Mouse (Mus musculus) heart, postnatal 25 days (tissue): ENCODE data around the gene Adgrv1. TPM values are rescaled to one million over a fixed set of nuclear protein-coding genes. Genes with fewer than 3 reads are reported as not detected.
"Not testable (repeated sequence)": the region's sequence is repeated elsewhere in the genome, so short reads cannot be mapped to it uniquely, and the experiment has no call there.

ENCODE experiments used
- DNase-seq: peaks from one replicate; pipeline ENCODE4 v3.0.0; 2022; ENCODE audit warnings: low spot score
- intact Hi-C: fragments of 180-260 bp; cut with DNase I; formaldehyde crosslinking; loops from one replicate; pipeline ENCODE4 v1.15.1; 2025
- total RNA-seq, 2 experiments: library from RNA; stranded (reverse); gene quantifications; 2 replicates each; pipeline ENCODE4 v1.2.3; 2021

The Adgrv1 gene
- total RNA-seq, 2 experiments from 2014 or later, result 0.13 to 0.17 TPM

DNA sequence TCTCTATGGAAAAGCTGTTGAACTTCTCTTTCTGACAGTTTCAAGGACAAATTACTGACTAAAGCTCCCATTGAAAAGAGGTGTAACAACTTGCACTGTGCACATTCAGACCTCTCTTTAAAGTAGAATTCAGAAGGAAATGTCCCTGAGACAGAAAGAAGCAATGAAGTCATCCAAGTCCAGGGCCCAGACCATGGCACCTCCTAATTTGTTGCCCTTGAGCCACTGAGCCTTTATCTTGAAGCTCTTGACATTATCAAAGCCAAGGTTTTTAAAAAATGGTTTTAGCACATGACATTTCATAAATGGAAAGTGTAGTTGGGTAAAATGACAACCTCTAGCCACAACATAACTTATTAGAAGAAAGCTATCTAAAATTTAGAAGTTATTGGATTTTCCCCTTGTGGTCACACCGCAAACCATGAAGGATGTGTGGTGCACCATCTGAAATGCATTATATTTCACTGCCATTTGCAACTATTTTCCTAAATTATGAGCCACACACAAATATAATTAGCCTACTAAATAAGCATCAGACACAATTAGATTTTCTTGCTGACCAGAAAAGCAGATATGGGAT, 352.2 kb downstream of the Adgrv1 start:
- no peak for DNase-seq
- intact Hi-C loops, result no loop called here

DNA sequence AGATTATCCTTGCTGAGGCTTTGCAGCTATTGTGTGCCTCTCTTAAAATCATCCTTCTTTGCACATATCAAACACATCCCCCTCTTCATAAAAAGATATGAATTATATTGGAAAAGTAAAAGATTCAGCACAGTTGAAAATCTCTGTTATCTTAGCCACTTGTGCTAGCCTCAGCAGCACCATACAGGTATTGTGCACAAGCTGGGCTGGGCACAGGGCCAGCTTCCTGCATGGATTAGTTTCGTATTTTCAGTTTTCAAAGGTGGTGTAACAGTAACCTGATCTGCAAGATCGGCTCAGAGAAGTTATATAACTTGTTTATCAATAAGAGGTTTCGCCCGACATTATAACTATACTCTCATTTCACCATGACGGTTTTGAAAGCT, 353.6 kb downstream of the Adgrv1 start:
- intact Hi-C loops, result no loop called here
- no peak for DNase-seq

DNA sequence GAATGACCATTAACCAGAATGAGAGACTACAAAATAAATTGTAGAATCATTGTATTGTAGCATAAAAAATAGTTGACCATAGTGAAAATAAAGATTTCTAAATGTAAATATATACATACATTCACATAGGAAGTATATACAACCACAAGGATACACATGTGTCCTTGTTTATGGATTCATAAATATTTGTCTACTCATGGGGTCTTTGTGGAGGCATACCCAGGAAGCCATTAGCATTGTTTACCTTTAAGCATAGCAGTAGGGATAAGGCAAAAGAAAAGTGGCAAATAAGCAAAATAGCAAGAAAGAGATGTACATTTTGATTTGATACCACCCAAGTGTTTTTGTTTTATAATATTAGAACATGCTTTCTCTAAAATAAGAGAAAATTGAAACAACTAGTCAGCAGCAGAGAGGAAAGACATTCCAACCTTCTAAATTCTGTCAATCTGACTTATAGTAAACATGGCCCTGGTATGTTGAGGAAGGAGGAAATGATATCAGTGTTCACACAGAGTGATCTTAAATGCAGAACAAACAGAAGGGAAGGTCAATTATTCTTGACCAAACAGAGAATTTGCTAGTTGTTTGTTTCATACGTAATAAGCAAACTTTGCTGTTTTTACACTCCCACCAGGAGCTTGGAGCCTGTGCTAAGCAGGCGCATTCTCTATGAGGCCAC, 354.1 kb downstream of the Adgrv1 start:
- DNase-seq, result no peak
- intact Hi-C loops, result no loop called here

DNA sequence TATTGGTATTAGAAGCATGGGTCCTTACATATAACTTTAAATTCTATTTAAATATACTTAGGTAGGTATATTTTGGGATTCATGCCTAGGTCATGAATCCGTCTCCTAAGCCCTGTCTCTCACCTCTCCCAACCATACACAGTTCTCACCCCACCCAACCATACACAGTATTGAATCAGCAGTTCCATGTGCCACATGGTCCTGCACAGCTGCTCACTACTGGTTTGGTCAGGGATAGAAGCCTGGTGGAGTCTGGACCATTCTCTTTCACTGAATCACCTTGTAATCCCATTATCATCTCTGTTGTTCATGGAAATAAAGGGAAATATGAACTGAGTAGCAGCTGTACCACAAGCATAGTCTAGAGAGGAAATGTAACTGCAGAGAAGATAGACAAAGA, 359.1 kb downstream of the Adgrv1 start:
- no peak for DNase-seq

DNA sequence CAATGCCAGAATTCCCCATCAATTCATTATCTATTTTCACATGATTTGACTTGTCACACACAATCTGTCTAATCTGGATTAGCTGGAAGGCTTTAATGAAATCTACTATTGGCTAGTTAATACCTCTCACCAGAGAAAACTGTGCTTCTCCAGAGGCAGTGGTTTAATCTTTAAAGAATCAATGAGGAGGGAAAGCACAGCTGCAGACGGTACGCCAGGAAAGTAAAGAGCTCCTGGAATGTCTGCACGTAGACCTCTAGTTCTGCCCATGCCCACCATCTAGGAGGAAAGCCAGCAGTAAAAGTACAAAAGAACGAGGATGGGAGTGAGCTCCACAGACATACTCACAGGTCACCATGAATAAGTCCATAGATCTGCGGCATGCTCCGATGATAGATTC, 362.6 kb downstream of the Adgrv1 start:
- no peak for DNase-seq
- intact Hi-C loops, result no loop called here

More for the DNA sequence above, 359.1 kb downstream of the Adgrv1 start:
- intact Hi-C loops, result no loop called here

DNA sequence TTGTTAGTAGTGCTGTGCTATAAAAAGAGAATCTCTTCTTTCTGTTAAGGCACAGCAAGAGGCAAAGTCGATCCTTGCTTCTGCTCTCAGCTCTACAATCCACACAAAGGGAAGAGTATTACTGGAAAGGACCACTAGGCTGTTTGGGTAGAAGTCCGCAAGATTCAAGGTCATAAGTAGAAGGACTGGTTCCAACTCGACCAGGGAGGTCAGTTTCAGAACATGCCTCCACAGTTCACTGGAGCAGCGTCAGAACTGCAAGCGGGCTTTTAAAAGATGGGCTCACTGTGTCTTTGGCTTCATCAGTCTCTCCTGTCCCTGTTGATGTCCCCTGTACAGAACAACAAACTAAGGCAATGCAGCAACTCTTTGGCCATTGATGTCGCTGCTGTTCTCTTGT, 363.9 kb downstream of the Adgrv1 start:
- no peak for DNase-seq
- intact Hi-C loops, result no loop called here

DNA sequence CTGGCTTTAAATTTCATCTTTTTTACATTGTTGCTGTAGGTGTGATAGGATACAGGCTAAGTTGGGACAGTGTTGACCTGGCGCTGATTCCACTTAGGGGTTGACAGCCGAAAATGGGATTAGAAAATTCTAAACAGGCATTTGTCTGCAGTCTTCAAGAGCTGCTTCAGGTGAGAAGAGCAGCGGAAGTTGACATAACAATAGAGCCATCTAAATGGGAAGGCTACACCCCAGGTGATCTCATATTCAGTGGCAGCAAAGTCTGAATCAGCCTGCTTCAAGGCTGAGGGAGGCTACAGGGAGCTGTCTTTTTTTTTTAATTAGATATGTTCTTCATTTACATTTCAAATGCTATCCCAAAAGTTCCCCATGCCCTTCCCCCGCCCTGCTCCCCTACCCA, 365.5 kb downstream of the Adgrv1 start:
- DNase-seq, intact Hi-C loops: not testable (repeated sequence)

DNA sequence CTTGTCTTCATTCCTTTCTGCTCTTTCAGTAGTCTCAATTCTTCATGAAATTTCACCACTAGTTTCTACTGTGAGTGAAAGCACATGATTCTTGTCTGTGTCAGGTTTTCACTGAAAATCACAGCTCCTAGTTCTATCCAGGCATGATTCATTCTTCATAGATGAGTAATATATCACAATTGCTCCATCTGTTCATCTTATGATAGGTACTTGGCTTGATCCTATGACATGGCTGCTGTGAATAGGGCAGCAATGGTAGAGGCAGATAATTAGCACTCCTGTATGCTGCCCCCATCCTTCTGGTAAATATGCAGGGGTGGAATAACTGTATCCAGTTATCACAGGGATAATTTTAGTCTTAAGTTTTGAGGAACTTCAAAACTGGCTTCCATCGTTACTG, 368.5 kb downstream of the Adgrv1 start:
- intact Hi-C loops, result no loop called here
- DNase-seq, result no peak

DNA sequence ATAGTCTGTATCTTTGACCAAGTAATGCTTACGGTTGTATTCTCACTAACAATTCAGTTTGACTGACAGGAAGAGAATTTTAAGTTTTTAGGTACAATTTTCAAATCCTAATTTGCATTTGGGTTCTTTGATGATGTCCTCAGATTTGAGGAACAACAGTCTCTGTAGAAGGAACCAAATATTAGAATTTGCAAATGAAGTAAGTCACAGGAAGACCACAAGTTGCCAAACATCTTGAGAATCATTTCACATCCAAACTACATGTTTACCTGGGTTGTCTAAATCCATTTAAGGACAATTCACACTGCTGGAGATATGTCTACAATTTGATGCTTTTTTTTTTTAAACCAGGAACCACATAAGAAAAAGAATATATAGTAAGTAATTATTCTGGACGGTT, 391.8 kb downstream of the Adgrv1 start:
- intact Hi-C loops, result no loop called here
- DNase-seq, result no peak

DNA sequence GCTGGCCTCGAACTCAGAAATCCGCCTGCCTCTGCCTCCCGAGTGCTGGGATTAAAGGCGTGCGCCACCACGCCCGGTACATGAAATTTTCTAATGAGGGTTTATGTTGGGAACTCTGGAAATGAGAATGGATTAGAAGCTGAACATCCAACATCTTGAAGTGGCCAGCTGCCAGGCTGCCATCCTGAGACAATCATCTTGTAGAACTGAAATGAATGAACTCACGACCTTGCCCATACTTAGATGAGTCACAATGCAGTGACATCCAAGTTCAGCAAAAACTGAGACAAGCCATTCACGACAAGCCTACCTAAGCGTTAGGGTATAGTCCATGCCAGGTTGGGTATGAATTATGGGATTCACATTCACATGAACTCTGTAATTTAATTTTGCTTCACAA, 393.1 kb downstream of the Adgrv1 start:
- DNase-seq, result no peak
- intact Hi-C loops, result no loop called here

DNA sequence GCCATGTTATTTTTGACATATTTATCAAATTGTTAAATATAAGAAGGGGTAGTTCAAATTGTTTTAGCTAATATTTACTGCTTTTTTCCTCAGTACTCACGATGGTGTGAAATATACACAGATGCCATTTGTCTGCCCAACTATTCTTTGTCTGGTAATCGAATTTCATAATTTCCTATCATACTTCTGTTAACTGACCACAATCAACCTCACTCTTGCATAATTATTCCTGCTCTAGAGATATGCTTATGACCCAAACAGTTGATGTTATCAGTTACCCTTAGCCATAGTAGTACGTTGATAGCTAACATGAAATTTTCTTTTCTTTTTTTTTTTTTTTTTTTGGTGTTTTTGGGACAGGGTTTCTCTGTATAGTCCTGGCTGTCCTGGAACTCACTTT, 393.5 kb downstream of the Adgrv1 start:
- DNase-seq, result no peak
- intact Hi-C loops, result no loop called here

DNA sequence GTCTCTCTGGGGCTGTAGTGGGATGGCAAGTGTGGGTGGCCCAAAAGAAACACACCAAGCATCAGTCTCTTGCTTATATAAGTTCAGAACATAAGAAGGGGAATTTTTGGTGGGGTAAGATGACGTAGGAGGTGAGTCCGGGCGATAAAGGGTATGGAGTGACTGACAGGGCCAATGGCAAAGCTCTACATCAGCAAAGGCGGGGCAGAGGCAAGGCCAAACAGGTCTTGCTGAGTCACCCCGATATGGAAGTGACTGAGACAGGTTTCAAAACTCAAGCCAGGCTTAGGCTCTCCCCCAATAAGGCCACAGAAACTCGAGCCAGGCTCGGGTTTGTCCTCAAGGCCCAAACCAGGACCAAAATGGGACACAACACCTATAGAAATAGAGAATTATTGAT, 394.1 kb downstream of the Adgrv1 start:
- intact Hi-C loops, result no loop called here
- DNase-seq, result no peak

DNA sequence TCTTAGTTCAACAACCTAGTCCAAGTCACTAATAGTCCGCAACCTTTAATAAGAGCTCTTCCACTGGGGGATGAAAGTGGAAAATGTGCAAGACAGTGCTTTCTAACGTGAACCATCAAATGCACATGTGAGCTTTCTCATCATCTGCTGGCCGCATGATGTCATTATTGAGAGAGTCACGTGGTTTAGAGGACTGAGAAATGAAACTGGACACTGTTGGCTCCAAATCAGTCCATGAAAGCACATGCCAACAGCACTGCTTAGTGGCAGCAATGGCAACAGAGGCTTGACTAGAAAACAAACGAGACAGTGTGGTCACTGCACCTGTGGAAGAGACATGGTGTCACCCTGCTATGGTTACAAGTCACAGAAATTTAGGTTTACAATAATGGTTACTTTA, 395.0 kb downstream of the Adgrv1 start:
- no peak for DNase-seq
- intact Hi-C loops, result no loop called here

DNA sequence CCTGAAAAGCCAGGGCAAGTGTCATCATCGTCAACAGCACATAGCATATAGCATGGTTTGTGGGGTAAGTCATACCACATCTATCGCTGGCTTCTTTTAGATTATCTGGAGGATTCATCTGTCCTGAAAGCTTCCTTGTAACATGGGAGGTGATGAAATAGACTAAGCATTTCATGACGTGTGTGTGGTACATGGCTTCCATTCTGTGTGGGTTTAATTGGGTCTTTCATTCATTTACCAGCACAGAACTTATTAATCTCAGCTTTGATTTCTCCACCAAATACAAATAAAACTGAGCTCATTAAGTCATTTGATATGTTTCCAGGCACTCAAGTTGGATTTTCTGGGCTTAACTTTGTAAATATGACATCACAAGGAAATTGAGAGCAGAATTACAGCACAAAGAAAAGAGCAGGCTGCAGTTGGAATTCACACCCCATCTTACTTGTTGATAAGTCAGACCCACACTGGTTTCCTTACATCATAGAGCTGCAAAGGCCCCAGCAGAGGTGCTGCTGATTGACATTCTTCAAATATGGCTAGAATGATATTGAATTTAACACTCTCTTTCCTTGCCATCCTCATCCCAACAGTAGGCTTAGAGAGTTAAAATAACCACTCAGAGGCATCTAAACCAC, 396.1 kb downstream of the Adgrv1 start:
- intact Hi-C loops, result no loop called here
- DNase-seq, result no peak

DNA sequence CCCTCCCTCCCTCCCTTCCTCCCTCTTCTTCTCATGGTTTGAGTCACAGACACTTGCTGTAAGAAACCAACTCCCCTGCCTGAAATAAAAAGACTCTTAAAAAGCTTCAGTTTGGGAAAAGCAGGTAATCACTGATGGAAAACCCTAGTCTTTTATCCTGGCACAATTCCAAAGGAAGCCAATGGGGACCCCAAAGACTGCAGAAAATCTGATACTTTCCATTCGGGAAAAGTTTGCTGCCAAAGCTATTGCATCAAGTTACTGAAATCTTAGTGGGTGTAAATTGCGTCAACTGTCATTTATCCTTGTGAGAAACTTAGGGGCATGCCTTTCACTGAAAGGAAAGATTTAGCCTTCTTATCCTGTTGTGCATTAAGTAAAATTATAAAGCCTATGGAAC, 398.9 kb downstream of the Adgrv1 start:
- intact Hi-C loops, result no loop called here

DNA sequence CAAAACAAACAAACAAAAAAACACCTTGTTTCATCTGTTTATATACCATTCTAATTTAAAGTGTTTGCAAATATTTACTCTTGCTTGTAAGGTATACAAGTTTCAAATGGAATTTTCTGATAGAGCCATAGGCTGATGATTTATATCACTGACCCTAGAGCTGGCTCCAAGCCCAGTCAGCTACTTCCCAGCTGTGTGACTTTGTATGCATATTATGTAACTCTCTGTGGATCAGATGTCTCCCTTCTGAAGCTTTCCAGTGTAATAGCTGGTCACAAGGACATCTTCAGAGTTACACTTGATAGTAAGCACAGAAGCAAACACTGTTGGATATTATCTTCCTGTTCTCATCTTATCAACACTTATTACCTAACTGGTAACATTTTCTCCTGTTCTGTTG, 400.1 kb downstream of the Adgrv1 start:
- intact Hi-C loops, result no loop called here
- no peak for DNase-seq

More for the DNA sequence above, 398.9 kb downstream of the Adgrv1 start:
- no peak for DNase-seq

DNA sequence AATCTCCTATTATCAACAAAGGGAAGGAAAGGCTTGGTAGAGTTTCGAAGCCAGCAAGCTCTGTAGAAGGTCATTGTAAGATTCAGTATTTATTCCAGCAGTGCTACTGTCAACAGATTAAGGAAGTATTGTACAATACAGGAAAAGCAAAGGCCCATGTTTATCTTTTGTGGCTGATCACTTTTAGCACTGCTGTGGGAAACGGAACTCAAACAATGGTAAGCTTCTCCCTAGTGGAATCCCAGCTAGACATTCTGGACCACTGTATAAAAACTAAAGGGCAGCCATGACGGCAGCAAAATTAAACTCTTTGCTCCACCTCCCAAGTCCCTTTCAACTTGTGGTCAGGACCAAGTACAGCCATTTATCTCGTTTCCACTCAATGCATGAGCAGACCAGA, 402.8 kb downstream of the Adgrv1 start:
- intact Hi-C loops, result no loop called here
- DNase-seq, result no peak

DNA sequence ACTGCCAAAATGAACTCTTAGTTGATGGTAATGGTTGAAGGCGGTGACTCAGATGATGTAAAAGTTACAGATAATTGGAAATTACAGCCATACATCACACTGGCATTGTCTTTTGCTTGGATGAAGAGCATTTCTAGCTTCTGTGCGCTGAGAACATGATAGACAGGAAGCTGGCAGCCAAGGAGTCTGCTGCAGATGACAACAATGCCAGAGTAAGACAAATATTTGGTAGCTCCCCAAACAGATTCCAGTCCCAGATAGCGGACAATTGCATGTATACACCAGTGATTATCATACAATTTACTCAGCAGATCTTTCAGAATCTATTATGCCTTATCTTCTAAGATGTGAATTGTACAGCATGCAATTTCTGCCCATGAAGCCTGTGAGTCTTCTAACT, 409.2 kb downstream of the Adgrv1 start:
- intact Hi-C loops, result no loop called here
- DNase-seq, result no peak

DNA sequence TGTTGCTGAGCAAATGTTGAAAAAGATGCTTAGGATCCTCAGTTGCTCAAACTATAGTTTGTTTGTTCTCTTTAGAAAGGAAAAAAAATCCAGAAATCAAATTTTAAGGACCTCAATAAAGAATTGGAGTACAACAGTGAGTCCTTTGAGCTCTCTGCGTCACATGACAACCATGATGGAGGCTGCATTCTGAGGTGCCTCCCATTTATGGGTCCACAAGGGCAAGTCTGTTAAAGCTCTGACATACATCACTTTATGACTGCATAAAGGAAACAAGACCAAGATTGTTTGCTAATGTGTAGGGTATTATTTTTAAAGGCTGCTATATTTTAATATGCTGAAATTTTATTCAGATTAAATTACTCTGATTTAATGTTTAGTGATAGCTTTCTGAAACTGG, 410.6 kb downstream of the Adgrv1 start:
- intact Hi-C loops, result no loop called here
- DNase-seq, result no peak

DNA sequence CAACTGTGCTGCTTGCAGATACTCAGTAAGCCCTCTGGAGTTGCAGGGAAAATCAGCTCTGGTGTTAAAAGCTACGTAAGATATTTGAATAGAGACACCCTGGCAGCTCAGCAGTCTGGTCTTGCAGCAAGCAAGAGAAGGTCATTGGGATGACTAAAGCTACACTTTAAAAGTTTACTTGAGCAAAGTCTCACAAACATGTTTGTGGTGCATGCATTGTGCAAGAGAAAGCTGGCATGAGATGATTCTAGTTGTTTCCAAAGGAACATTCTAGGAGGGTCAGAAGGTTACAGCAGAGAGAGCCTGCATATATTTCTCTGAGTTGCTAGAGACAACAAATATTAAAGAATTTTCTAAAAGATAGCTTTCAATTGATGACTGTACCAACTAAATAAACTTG, 421.5 kb downstream of the Adgrv1 start:
- DNase-seq, result no peak
- intact Hi-C loops, result no loop called here

DNA sequence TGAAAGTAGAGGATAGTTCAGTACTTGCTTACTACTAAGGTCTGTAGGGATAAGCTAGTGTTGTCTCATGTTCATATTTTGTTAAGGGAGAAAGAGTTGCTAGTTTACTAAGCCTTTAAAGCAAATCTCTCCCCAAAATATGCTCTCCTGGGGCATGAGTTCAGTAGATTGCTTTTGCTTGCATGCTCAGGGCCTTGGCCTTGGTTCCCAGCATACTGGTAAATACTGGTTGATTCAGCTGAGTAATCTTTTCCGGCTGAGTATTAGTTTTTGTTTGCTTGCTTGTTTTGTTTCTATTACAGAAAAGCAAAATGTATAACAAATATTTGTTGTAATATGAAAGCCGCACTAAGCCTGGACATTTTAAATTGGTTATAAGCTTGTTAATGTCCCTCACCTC, 422.4 kb downstream of the Adgrv1 start:
- intact Hi-C loops, result no loop called here
- DNase-seq, result no peak

DNA sequence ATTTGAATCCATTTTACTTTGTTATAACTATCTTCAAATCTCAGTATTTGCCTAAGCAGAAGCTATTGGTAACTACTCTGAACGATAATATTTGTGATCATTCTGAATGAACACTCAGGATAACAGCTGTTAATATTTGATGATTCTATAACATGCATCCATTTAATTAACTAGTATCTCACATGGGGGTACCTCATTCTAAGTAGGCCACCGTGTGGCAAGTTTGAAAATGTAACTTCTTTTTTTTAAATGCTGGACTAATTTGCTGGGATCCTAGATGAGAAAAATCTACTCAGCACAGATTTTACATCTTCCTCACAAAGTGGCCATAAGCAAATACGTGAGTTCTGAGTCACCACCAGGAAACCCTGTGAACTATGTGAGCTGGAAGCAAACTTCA, 423.1 kb downstream of the Adgrv1 start:
- intact Hi-C loops, result no loop called here
- DNase-seq, result no peak
